13 mouse cellular contexts compared by ENCODE assay signal in genomic region chr19:42902410-42903021, GRCm38 (mm10).
DNase-seq lines count a peak whose midpoint lies in the region; ATAC-seq lines count a peak whose summit lies in the region.
"Had no signal": no experiment of that assay in that cellular context is flagged by ENCODE, and none has a peak within 500 bp of the region (broad histone marks: within the 10 kb centered on the region; RNA-seq: fewer than 3 reads in every experiment).

No protein-coding gene starts in this region.

- H3K4me1 ChIP-seq in hindbrain, embryonic 11.5 days (replicated peaks; ENCODE audit: control insufficient read depth, insufficient read depth, low read length), result peaks cover 2% of the 10 kb centered on the region; the same call in 1 of the 2 replicates
- no peaks in the 10 kb centered on the region for H3K4me1 ChIP-seq in kidney, embryonic 14.5 days (ENCODE audit: control insufficient read depth, insufficient read depth, low read length)
- H3K4me1 ChIP-seq: limb, embryonic 15.5 days had no signal

- H3K36me3 ChIP-seq in hindbrain, embryonic 11.5 days (ENCODE audit: control insufficient read depth, insufficient read depth, low read length), result no peaks in the 10 kb centered on the region
- no peaks in the 10 kb centered on the region for H3K36me3 ChIP-seq in kidney, embryonic 14.5 days (ENCODE audit: control insufficient read depth, insufficient read depth, low read length)
- H3K36me3 ChIP-seq: limb, embryonic 15.5 days; midbrain, embryonic 12.5 days had no signal

- 64% methylated on average over 6 of the region's 6 CpGs for WGBS in hindbrain, embryonic 11.5 days
- 68% methylated on average over 6 of the region's 6 CpGs for WGBS in kidney, embryonic 14.5 days

- intact Hi-C loops in left cerebral cortex, postnatal 4 days (cut with DNase I), result no loop called here

- peak; percentile 10 for DNase-seq in ovary, postnatal 36 days (ENCODE audit: low spot score)
- DNase-seq in ovary, postnatal 14 days (ENCODE audit: low spot score), result no peak
- DNase-seq in hindbrain, embryonic 11.5 days (ENCODE audit: low spot score), result no peak
- peak; percentile 68 for DNase-seq in left cerebral cortex, postnatal 4 days
- no peak for DNase-seq in gastrocnemius, adult 8-10 months (ENCODE audit: low spot score in 2 of 2)
- no peak for DNase-seq in kidney, postnatal 25 days
- DNase-seq: adrenal gland, adult 8-10 months; gastrocnemius, adult 2 months; kidney, adult 11 months; thymus, postnatal 4 days had no signal

- H3K4me3 ChIP-seq in hindbrain, embryonic 11.5 days (ENCODE audit: low read depth, low read length), result no peak overlapping the region
- H3K4me3 ChIP-seq in kidney, embryonic 14.5 days (ENCODE audit: low read length), result no peak overlapping the region
- H3K4me3 ChIP-seq: gastrocnemius, adult 2 months; limb, embryonic 15.5 days; midbrain, embryonic 12.5 days had no signal

- H3K4me2 ChIP-seq in hindbrain, embryonic 11.5 days (replicated peaks; ENCODE audit: low read depth, low read length), result no peak overlapping the region
- H3K4me2 ChIP-seq in kidney, embryonic 14.5 days (replicated peaks; ENCODE audit: low read depth, low read length), result no peak overlapping the region
- H3K4me2 ChIP-seq: limb, embryonic 15.5 days; midbrain, embryonic 12.5 days had no signal

- peak overlapping the region; percentile 51 for H3K27ac ChIP-seq in hindbrain, embryonic 11.5 days (ENCODE audit: low read depth, low read length)
- no peak overlapping the region for H3K27ac ChIP-seq in kidney, embryonic 14.5 days (ENCODE audit: low read depth, low read length)
- H3K27ac ChIP-seq: gastrocnemius, adult 2 months; limb, embryonic 15.5 days; midbrain, embryonic 12.5 days had no signal

- 0 out of 2 replicates have a peak overlapping the region, but pooled peaks have one; percentile 11 for H3K9ac ChIP-seq in hindbrain, embryonic 11.5 days (ENCODE audit: low read depth, low read length)
- H3K9ac ChIP-seq in kidney, embryonic 14.5 days (ENCODE audit: low read depth, low read length), result no peak overlapping the region
- H3K9ac ChIP-seq: limb, embryonic 15.5 days; midbrain, embryonic 12.5 days had no signal

- no peak for ATAC-seq in hindbrain, embryonic 11.5 days (ENCODE audit: low FRiP score)
- no peak for ATAC-seq in kidney, embryonic 14.5 days (ENCODE audit: low FRiP score, low TSS enrichment)

- no peaks in the 10 kb centered on the region for H3K9me3 ChIP-seq in hindbrain, embryonic 11.5 days (ENCODE audit: control insufficient read depth, low read length)
- no peaks in the 10 kb centered on the region for H3K9me3 ChIP-seq in kidney, embryonic 14.5 days (ENCODE audit: control insufficient read depth, low read length)
- H3K9me3 ChIP-seq: limb, embryonic 15.5 days; midbrain, embryonic 12.5 days had no signal

- H3K27me3 ChIP-seq in hindbrain, embryonic 11.5 days (ENCODE audit: control insufficient read depth, insufficient read depth, low read length), result no peaks in the 10 kb centered on the region
- H3K27me3 ChIP-seq in kidney, embryonic 14.5 days (ENCODE audit: control insufficient read depth, insufficient read depth, low read length), result no peaks in the 10 kb centered on the region
- H3K27me3 ChIP-seq: limb, embryonic 15.5 days; midbrain, embryonic 12.5 days had no signal

Comparison
In these comparisons a context has a peak if more than half of its experiments do, and no peak if none do; other contexts are left out.
1. DNase-seq: peak in ovary, postnatal 36 days (single experiment) and left cerebral cortex, postnatal 4 days (single experiment); none in ovary, postnatal 14 days (single experiment), hindbrain, embryonic 11.5 days (single experiment), gastrocnemius, adult 8-10 months (0 of 2) and kidney, postnatal 25 days (0 of 2).